Mouse (Mus musculus) bone marrow macrophage, adult 2 months (primary cell): Measurements from ENCODE around the gene Dnajb1.

Source experiments
- CTCF ChIP-seq: IDR thresholded peaks from 2 replicates; pipeline ENCODE4 v1.5.1; 2012; ENCODE audit warnings: low read depth, mild to moderate bottlenecking, low read length, moderate library complexity
- POLR2A ChIP-seq: IDR thresholded peaks from 2 replicates; pipeline ENCODE4 v1.6.1; 2012; ENCODE audit warnings: mild to moderate bottlenecking, low read depth, low read length, borderline replicate concordance

GRCm38 (mm10) chr8:83618566-83618965 lies 10.6 kb downstream of the Dnajb1 start:
- TF ChIP-seq CTCF (no peak), POLR2A (no peak)
